ENCODE assay signal across 8 mouse cellular contexts in the genomic region with DNA sequence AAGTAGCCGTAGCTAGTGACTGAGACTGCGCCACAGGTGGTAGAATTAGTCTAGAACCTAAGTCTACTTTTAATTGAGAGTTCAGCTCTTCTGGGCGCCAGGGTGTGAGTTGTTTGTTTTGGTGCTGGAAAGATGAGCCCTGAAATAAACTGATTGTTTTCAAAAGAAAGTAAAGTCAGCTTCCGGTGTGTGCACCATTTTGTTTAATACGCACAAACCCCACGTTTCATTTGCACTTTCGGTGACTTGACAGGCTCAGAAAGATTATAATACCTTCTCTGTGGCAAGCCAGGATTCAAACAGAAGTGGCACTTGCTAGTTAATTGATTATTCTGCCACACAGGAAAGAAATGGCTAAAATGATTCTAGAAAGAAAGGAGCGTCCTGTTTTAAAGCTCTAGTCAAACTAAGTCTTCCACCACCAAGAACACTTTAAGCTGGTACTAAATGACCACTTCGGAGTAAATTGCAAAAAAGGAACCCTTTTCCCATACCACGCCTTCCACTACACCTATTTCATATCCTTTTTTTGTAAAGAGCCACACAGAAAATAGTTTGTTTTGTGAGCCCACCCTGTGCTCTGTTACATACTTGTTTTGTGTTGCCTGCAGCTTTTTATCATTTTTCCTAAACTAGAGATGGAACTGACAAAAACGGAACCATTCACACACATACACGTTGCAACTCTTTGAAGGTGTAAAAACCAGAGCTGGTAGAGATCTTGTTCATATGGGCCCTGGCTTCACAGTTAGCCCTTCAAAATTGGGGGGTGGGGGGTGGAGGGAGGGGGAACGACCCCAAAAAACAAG. TPM values are rescaled to one million over a fixed set of nuclear protein-coding genes. Genes with fewer than 3 reads are reported as not detected.
DNase-seq lines count a peak whose midpoint lies in the region; ATAC-seq and TF ChIP-seq lines count a peak whose summit lies in the region.

No protein-coding gene starts in this region.

- no peak for TF ChIP-seq POLR2A in olfactory bulb, adult 2 months (IDR thresholded peaks at IDR 0.05; ENCODE audit: insufficient read depth, low read depth, low read length)

- H3K9ac ChIP-seq in limb, embryonic 11.5 days (ENCODE audit: low read length), result peak overlapping the region; percentile 56

- H3K9me3 ChIP-seq in limb, embryonic 11.5 days (ENCODE audit: control insufficient read depth, low read length), result no peaks in the 10 kb centered on the region

- no peak for ATAC-seq in limb, embryonic 11.5 days (ENCODE audit: insufficient number of reproducible peaks, low FRiP score, low TSS enrichment, low read depth)

- H3K27ac ChIP-seq in limb, embryonic 11.5 days (replicated peaks; ENCODE audit: low read depth, low read length), result no peak overlapping the region
- H3K27ac ChIP-seq in olfactory bulb, adult 2 months (ENCODE audit: insufficient read depth, low read depth, low read length), result peak overlapping the region; percentile 54; the same call in 1 of the 2 replicates

- no peaks in the 10 kb centered on the region; the same call in 1 of the 2 replicates for H3K36me3 ChIP-seq in limb, embryonic 11.5 days (ENCODE audit: control insufficient read depth, insufficient read depth, low read length)

- 35% methylated on average over 13 of the region's 13 CpGs for WGBS in limb, embryonic 11.5 days
- 16% methylated on average over 13 of the region's 13 CpGs for WGBS in olfactory bulb, adult 2 months

- DNase-seq in adrenal gland, postnatal 14 days, result peak; percentile 5
- DNase-seq in adrenal gland, postnatal 4 days (ENCODE audit: low spot score in 2 of 2), result no peak
- peak; percentile 37 for DNase-seq in thymus, postnatal 0 days (ENCODE audit: low spot score)
- DNase-seq in thymus, postnatal 25 days, result no peak
- DNase-seq in limb, embryonic 11.5 days (ENCODE audit: low spot score), result no peak
- DNase-seq in ovary, postnatal 14 days (ENCODE audit: low spot score), result no peak
- DNase-seq in gastrocnemius, postnatal 10 days, result no peak

- no peaks in the 10 kb centered on the region for H3K27me3 ChIP-seq in limb, embryonic 11.5 days (ENCODE audit: control insufficient read depth, insufficient read depth, low read length)

- TF ChIP-seq CTCF in olfactory bulb, adult 2 months (IDR thresholded peaks at IDR 0.05; ENCODE audit: insufficient read depth, low read depth, low read length), result no peak

- peak overlapping the region; percentile 75 for H3K4me3 ChIP-seq in limb, embryonic 11.5 days (ENCODE audit: low read depth, low read length)
- peak overlapping the region; percentile 84 for H3K4me3 ChIP-seq in olfactory bulb, adult 2 months (ENCODE audit: insufficient read depth, low read depth, low read length)

- 0 out of 2 replicates have a peak, but pooled peaks cover 4% of the 10 kb centered on the region for H3K4me1 ChIP-seq in limb, embryonic 11.5 days (ENCODE audit: control insufficient read depth, insufficient read depth, low read length)
- H3K4me1 ChIP-seq in olfactory bulb, adult 2 months (ENCODE audit: control insufficient read depth, insufficient read depth, low read length), result 0 out of 2 replicates have a peak, but pooled peaks cover 2% of the 10 kb centered on the region

- H3K4me2 ChIP-seq in limb, embryonic 11.5 days (ENCODE audit: low read depth, severe bottlenecking), result peak overlapping the region; percentile 77

RNA-seq across cellular contexts. Expression of gene Hadhb, which starts 1.0 kb away (rescaled TPM):
- total RNA-seq in adrenal gland, postnatal 14 days (2021), result 1,392 and 1,422 TPM in 2 replicates
- total RNA-seq in adrenal gland, postnatal 4 days (2021), result 100 to 1,000 TPM; 407 to 479 TPM
- 182 and 193 TPM in 2 replicates for polyA plus RNA-seq in thymus, postnatal 0 days (2015; fragmentation: Nextera tagmentation; extraction: Ambion mirVana)
- 119 and 127 TPM in 2 replicates for polyA plus RNA-seq in limb, embryonic 11.5 days (2014; fragmentation: Nextera tagmentation; extraction: Ambion mirVana)
- polyA plus RNA-seq in olfactory bulb, adult 2 months (2012; ENCODE audit: insufficient read depth, insufficient read length, low replicate concordance, missing spikeins), result not detected in 2 replicates
- 100 to 1,000 TPM; 239 to 273 TPM for total RNA-seq in gastrocnemius, postnatal 10 days (2021)

RNA-seq across cellular contexts. Expression of gene Hadha, which starts 1.1 kb away (rescaled TPM):
- total RNA-seq in adrenal gland, postnatal 14 days (2021), result 813 and 814 TPM in 2 replicates
- 100 to 1,000 TPM; 374 to 422 TPM for total RNA-seq in adrenal gland, postnatal 4 days (2021)
- polyA plus RNA-seq in thymus, postnatal 0 days (2015; fragmentation: Nextera tagmentation; extraction: Ambion mirVana), result 111 and 124 TPM in 2 replicates
- polyA plus RNA-seq in limb, embryonic 11.5 days (2014; fragmentation: Nextera tagmentation; extraction: Ambion mirVana), result 92.2 and 97.1 TPM in 2 replicates
- 248 TPM in 1 of 2 replicates, not detected in the other for polyA plus RNA-seq in olfactory bulb, adult 2 months (2012; ENCODE audit: insufficient read depth, insufficient read length, low replicate concordance, missing spikeins)
- 100 to 1,000 TPM; 292 to 312 TPM for total RNA-seq in gastrocnemius, postnatal 10 days (2021)

RNA-seq across cellular contexts. Expression of gene Adgrf3, which starts 49.5 kb away (rescaled TPM):
- total RNA-seq in adrenal gland, postnatal 14 days (2021), result 0.19 TPM in 1 of 2 replicates, not detected in the other
- total RNA-seq in adrenal gland, postnatal 4 days (2021), result under 1 TPM in 1 of 2 experiments, not detected in 1; 0.34 TPM
- polyA plus RNA-seq in thymus, postnatal 0 days (2015; fragmentation: Nextera tagmentation; extraction: Ambion mirVana), result 0.10 and 0.29 TPM in 2 replicates
- polyA plus RNA-seq in limb, embryonic 11.5 days (2014; fragmentation: Nextera tagmentation; extraction: Ambion mirVana), result not detected in 2 replicates
- polyA plus RNA-seq in olfactory bulb, adult 2 months (2012; ENCODE audit: insufficient read depth, insufficient read length, low replicate concordance, missing spikeins), result not detected in 2 replicates
- not detected for total RNA-seq in gastrocnemius, postnatal 10 days (2021)

RNA-seq across cellular contexts. Expression of gene 3110082J24Rik, which starts 50.1 kb away (rescaled TPM):
- total RNA-seq in adrenal gland, postnatal 14 days (2021), result not detected in 2 replicates
- not detected for total RNA-seq in adrenal gland, postnatal 4 days (2021)
- not detected in 2 replicates for polyA plus RNA-seq in thymus, postnatal 0 days (2015; fragmentation: Nextera tagmentation; extraction: Ambion mirVana)
- not detected in 2 replicates for polyA plus RNA-seq in limb, embryonic 11.5 days (2014; fragmentation: Nextera tagmentation; extraction: Ambion mirVana)
- polyA plus RNA-seq in olfactory bulb, adult 2 months (2012; ENCODE audit: insufficient read depth, insufficient read length, low replicate concordance, missing spikeins), result not detected in 2 replicates
- not detected for total RNA-seq in gastrocnemius, postnatal 10 days (2021)

RNA-seq across cellular contexts. Expression of gene Garem2, which starts 51.1 kb away (rescaled TPM):
- total RNA-seq in adrenal gland, postnatal 14 days (2021), result 0.19 and 0.26 TPM in 2 replicates
- under 1 TPM; 0.08 to 0.23 TPM for total RNA-seq in adrenal gland, postnatal 4 days (2021)
- 0.05 and 0.09 TPM in 2 replicates for polyA plus RNA-seq in thymus, postnatal 0 days (2015; fragmentation: Nextera tagmentation; extraction: Ambion mirVana)
- 0.44 and 0.51 TPM in 2 replicates for polyA plus RNA-seq in limb, embryonic 11.5 days (2014; fragmentation: Nextera tagmentation; extraction: Ambion mirVana)
- polyA plus RNA-seq in olfactory bulb, adult 2 months (2012; ENCODE audit: insufficient read depth, insufficient read length, low replicate concordance, missing spikeins), result not detected in 2 replicates
- under 1 TPM; 0.12 to 0.18 TPM for total RNA-seq in gastrocnemius, postnatal 10 days (2021)

Comparison
In these comparisons a context has a peak if more than half of its experiments do, and no peak if none do; other contexts are left out.
1. DNase-seq: peak in adrenal gland, postnatal 14 days (single experiment) and thymus, postnatal 0 days (single experiment); none in adrenal gland, postnatal 4 days (0 of 2), thymus, postnatal 25 days (single experiment), limb, embryonic 11.5 days (single experiment), ovary, postnatal 14 days (single experiment) and gastrocnemius, postnatal 10 days (single experiment).